Mouse (Mus musculus): ENCODE results near the gene Cfap44.
"Not testable (repeated sequence)": the region's sequence is repeated elsewhere in the genome, so short reads cannot be mapped to it uniquely, and the experiment has no call there.

Gene Cfap44

DNA sequence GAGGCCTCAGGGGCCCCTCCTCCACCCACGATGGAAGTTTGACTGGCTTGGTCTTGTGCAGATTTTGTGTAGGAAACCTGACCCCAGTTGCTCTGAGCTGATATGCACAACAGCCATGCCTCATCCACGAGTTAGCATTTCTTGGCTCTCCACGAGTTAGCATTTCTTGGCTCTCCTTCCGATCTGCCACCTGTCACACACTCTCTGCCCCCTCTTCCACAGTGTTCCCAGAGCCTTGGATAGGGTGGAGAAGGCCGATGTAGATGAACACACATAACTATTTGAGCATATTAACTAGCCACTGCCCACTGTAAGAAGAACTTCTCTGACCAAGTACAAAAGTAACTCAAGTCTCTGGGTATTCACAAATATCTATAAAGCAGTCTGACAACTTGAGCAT, 33.9 kb downstream of the Cfap44 start:
- no peak for DNase-seq (ENCODE audit: low read depth, low spot score)

DNA sequence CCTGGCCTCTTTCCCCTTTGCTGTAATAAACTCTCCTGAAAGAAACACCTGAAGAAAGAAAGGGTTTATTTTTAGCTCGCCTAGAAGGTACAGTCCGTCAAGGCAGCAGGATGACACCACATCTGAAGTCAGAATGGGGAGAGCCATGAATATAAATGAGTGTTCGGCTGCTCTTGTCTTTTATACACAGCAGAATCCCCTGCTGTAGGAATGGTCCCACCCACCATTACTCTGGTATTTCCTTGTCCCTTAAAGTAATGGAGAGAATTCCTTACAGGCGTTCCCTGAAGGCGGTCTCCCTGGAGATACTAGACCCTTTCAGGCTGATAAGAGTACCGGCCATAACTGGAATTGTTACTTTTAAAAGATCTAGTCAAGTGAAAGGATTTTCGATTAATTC, 35.4 kb downstream of the Cfap44 start:
- no peak for DNase-seq (ENCODE audit: low read depth, low spot score)

DNA sequence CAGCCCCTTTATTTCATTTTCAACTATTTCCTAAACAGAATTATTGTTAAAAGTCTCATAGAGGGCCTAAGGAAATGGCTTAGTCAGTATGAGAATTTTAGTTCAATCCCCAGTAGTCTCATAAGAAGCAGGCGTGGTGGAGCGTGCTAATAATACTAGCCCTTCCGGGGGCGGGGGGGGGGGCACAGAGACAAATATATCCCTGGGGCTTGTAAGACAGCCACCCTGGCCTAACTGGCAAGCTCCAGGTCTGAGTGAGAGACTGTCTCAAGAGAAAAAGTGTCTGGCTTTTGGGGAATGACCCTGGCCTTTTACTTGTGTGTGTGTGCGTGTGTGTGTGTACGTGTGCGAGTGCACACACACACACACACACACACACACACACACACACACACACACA, 40.3 kb downstream of the Cfap44 start:
- DNase-seq (ENCODE audit: low read depth, low spot score): no peak

DNA sequence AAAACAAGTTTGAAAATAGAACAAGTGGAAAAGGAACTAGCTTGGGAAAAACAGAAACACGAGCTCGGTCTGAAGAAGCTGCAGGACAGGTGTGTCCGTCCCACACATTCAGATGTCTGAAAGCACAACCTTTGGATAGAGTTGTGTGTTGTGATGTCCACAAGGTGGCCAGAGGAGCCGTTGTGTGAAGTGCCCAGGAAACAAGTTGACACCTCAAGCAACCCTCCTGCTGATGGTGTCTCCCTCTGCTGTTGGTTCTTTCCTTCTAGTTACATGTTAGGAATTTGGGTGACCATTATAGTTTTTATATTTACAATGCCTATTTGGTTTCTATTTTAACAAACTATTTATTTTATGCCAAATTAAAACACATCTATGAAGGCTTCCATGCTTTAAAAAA, 40.9 kb downstream of the Cfap44 start:
- DNase-seq (ENCODE audit: low read depth, low spot score): no peak

DNA sequence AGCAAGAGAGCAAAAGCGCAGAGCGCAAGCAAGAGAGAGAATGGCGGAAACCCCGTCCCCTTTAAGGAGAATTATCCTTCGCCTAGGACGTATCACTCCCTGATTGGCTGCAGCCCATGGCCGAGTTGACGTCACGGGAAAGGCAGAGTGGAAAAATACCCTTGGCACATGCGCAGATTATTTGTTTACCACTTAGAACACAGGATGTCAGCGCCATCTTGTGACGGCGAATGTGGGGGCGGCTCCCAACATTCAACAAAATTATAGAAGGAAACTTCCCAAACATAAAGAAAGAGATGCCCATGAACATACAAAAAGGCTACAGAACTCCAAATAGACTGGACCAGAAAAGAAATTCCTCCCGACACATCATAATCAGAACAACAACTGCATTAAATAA, 47.3 kb downstream of the Cfap44 start:
- not testable (repeated sequence) for DNase-seq (ENCODE audit: low read depth, low spot score)

DNA sequence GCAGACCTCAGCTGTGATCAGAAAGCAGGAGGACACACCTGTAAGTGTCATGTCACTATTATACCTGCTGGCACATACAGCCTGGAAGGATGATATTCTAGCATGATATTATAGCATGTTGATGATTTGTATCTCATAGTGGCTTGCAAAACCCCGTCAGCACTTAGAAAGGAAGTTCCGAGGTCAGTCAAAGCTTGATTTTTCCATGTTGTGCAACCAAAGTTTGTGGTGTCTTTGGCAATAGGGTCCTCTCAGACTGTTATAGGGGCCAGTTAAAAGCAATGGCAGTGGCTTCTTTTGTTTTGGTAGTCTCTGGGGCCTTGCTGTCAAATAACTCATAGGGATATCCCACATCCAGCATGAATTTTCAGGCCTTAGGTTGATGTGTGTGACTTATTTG, 63.3 kb downstream of the Cfap44 start:
- DNase-seq (ENCODE audit: low read depth, low spot score): no peak

DNA sequence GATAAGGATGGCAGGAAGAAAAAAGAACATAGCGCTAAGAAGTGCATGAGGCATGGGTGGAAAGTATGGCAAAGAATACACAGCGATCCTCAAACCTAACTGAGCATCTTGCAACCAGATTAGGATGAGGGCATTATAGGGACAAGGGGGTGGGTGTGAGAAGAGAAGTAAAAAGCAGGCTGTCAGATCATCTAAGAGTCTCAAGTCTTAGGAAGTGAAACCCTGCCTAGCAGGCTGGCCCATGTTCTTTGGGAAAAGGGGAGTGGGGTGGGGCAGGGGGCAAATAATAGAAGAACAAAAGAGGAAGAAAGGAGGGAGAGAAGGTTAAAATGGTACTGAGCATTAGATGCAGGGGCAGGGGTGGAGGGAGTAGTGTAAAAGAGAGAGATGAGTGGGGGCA, 64.2 kb downstream of the Cfap44 start:
- no peak for DNase-seq (ENCODE audit: low read depth, low spot score)

DNA sequence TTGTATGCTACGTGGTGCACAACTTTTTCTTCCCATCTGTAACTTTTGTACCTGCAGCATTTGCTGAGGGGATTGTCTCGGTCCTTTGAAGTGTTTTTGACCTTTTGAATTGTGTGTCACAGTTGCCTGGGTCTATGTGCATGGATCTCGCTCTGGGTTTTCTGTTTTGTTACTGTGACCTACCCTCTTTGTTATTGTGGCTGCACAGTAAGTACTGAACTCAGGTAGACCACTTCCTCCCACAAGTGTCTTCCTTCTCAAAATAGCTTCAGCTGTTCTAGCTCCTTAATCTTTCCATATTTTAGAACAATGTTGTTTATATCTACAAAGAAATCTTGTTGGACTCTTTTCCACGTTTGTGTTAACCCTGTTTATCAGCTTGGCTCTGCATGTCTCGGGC, 66.3 kb downstream of the Cfap44 start:
- DNase-seq (ENCODE audit: low read depth, low spot score): no peak

DNA sequence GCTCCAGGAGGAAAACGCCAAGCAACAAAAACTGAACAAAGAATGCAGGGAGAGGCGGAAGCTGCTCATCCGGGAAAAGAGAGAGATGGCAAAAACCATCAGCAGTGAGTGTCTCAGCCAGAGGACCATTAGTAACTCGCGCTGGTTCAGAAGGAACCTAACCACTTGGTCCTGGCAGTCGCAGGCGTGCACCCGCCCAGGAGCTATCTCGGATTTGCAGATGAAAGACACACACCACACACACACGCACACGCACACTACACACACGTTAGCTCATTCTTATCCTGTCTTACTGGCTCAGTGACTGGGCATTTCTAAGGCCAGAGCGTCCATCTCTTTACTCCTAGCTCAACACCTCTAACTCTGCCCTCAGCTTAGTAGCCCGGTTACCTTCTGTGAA, 80.7 kb downstream of the Cfap44 start:
- DNase-seq (ENCODE audit: low read depth, low spot score): no peak

DNA sequence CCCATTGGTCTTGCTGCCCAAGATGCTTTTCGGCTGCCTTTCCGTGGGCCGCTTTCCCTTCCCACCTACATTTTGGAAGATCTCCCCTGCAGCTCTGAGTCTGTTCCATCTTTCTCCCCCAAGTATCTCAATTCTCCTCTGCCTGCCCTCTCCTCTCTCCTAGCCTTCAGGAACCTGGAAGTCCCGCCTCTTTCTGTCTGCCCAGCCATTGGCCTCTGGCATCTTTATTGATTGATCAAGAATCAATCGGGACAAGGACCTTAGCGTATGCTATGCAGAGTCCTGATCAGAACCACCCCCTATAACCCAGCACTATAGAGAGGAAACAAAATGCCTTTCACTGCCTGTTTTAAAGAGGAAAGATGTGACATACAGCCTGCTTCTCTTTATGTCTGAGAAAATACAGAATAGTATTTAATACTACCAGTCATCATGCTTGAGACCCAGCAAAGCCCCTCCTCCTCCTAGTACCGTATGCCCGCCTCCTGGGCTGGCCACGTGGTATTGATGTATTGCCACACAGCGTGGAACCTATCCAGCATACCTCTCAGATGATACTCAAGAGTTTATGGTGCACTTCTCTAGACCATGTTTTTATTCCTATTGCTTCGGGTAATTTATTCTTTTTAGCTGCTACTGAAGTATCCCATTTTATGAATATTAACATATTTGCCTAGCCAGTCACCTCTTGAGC, 81.2 kb downstream of the Cfap44 start:
- DNase-seq (ENCODE audit: low read depth, low spot score): no peak

DNA sequence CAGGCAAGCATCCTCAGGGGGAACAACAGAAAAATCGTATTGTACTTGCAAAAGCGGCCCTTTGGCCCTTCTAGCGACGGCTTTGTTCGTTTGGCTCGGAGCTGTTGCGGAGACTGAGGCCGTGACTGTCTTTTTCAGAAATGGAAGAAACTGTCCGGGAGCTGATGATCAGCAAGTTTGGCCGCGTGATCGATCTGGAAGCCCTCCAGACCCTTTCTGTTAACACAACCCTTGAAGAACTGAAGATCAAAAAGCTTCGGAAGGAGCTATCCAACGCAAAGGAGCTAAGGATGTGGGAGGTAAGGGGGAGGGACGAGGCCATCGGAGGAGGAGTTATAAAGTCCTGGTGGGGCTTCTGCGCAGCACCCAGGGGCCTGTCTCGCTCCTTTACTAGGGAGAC, 84.2 kb downstream of the Cfap44 start:
- DNase-seq (ENCODE audit: low read depth, low spot score): no peak

DNA sequence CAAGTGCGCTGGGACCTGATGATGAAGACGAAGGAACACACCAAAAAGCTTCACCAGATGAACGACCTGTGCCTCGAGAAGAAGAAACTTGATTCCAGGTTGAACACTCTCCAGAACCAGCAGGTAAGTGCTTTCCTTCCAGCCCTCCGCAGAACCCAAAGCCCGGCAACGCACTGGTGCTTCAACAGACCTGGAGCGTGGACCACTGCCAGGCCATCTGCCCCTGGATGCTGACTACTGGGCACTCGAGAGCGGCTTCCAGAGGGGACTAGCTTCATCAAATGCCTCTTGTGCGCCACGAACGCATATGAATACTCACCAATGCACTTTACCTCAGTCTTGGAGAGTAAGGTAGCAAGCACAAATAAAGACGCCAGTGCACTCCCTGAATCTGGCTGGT, 85.3 kb downstream of the Cfap44 start:
- DNase-seq (ENCODE audit: low read depth, low spot score): no peak

DNA sequence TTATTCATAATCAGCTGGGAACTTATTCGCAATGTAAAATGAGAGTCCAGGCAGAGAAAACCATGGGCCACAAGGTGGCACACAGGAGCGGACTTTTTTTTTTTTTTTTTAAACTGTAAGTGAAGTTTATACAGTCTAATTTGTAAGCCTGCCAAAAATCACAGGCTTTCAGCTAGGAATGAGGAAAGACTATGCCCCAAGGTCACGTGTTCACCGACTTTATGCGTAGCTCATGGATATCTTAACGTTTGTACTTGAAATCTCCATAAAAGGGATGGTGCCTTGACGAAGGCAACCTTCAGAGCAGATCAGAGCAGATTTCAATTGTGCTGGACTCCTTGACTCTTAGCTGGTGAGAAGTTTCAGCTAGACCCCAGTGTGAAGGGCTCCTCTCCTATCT, 86.0 kb downstream of the Cfap44 start:
- DNase-seq (ENCODE audit: low read depth, low spot score): no peak

DNA sequence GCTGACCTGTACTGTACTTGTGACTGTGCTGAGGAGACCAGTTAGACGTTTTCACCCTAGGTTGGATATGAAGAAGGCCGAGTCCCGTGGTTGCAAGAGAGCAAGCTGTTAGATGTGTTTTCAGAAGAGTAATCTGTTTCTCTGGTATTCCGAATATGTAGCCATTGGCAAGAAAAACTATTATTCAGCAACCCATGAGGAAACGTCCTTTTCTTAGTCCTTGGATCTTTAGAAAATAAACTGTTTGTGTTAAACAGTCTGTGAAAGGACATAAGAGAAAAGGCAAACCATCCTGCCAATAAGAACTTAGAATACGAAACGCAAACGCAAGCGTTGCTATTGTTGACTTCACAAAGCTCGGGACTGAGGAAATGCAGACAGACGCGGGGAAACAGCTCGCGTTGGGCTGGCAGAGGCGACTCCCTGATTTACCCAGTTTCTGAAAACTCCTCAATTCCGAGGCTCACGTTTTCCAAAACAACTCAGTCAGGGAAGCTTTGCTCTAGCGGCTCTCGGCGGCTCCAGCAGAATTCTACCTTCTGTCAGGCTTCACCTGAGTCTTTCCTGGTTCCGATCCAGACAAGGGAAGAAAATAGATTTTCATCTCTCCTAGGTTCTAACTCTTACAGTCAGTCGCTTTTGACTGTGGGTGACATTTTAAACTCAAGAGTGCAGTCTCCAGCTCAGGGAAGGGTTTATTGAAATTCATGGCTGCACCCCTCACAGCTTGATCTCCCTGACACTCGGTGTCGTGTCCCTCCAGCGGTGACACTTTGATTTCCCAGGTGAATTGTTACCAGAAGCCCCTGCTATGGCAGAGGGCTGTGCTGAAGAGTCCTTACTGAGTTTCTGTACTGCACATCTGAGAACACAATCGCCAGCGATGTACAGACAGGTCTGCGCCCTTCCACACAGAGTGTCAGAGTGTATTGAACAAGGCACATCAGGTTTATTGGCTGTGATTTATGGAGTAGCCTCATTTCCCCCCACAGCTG, 87.3 kb downstream of the Cfap44 start:
- DNase-seq (ENCODE audit: low read depth, low spot score): no peak

DNA sequence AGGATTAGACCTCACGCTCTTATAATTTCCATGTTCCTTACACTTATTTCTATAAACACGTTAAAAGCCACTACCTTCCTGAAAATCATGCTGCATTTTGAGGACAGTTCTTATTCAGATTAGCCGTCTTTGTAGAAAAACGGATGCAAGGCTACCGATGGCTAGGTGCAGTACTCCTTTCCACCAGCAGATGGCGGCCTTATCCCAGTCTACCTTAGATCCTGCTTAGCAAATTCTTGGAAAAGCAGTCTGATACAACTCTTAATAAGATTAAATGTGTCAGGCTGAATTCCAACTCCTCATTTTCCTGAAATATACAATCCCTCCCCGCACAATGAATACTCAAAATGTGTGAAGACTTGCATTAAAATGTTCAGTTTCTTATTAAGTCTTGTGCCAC, 89.5 kb downstream of the Cfap44 start:
- DNase-seq (ENCODE audit: low read depth, low spot score): peak; percentile 84

DNA sequence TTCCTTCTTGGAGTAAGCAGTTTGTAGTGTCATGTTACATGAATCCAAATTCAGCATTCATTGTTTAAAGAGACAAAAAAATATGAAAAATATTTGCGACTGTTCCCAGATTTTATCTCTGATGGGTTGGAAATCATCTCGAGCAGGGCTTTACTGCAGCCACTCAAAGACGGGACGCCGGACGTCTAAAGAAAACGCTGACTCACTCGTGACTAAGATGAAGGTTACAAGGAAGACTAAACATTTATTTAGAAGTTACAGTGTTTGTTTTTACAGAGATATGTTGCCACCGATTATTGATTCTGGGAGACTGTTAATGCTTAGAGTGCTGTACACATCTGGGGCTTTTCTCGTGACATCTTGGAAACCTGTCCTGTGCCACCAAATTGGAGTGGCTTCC, 90.2 kb downstream of the Cfap44 start:
- no peak for DNase-seq (ENCODE audit: low read depth, low spot score)

DNA sequence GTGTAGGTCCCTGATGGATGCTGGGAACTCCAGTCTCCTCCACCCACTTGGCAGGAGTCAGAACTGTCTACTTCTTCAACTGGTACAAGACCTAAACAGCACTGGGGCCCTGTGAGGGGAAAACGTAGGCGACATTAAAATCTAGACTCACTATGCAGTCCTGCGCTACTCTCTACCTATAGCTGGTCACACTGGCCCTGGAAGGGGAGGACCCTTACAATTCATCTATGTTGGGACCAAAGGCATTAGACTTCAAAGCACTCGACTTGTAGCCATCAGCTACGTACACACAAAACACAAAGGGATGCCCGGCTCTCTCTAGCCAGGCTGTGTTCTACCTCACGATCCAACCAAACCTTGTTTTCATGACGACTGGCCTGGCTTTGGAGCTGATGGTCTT, 91.1 kb downstream of the Cfap44 start:
- DNase-seq (ENCODE audit: low read depth, low spot score): no peak

DNA sequence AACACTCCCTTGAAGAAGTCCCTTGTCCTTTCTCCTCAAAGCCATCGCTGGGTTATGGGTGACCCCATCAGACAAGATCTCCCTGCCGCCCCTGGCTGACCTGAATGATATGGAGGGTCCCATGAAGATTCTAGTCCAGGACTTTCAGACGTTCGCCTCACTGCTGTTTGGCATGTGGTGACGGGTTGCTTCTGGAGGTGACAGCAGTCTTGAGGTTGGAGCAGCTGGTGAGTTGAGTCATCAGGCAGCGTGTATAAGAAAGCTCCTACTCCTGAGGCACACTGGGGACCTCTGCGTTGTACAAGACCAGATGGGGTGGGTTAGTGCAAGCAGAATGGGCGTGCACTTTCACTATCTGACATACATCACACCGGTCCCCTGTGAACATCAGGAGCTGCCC, 92.0 kb downstream of the Cfap44 start:
- no peak for DNase-seq (ENCODE audit: low read depth, low spot score)

DNA sequence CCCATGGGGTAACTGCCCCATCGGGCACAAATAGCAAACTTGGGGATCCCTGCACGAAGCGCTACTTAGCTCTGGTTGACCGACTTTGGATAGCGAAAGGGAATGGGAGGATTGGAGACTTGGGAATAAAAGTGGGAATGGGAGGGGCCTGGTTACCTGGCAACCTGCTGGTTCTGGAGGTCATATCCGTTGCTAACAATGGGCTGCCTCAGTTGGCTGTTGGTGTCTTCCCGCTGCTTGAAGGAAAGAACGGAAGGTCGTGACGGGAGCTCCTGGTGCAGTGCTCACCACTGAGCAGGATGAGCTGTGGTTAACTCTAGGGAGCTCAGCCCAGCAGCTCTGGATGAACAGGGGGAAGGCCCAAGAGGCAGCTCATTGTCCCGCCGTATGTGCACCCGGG, 92.6 kb downstream of the Cfap44 start:
- no peak for DNase-seq (ENCODE audit: low read depth, low spot score)

DNA sequence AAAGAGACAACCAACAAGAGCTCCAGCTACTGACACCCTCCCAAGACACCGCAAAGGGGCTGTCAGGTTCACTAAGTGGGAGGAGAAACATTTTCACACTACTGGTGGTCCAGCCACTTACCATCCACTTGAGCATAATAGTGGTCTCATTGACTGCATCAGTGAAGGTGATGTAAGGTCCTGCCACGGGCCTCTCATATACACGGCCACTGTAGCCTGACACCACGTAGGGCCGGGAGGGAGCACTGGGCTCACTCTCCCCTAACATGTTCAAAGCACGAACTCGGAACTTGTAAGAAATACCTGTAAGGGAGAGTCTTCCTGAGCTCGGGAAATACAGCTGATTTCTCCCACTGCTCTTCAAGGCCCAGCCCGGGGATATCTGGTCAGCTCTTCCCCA, 96.5 kb downstream of the Cfap44 start:
- DNase-seq (ENCODE audit: low read depth, low spot score): no peak

DNA sequence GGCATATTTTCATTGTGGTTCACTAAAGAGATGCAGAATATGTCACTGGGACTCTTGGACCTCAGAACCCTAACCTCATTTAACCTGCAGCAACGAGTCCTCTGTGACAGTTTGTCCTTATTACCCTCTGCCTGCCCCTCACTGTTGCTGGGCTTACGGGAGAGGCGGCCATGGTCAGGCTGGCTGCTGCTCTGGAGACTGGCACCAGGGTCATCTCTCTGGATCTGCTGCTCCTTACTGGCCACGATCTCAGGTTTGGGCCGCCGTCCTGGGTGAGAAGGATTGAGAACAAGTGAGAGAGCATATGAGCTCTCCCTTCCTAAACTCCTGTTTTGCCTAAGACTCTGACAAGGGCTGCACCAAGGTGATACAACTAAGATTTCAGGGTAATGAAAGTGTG, 97.6 kb downstream of the Cfap44 start:
- DNase-seq (ENCODE audit: low read depth, low spot score): no peak

DNA sequence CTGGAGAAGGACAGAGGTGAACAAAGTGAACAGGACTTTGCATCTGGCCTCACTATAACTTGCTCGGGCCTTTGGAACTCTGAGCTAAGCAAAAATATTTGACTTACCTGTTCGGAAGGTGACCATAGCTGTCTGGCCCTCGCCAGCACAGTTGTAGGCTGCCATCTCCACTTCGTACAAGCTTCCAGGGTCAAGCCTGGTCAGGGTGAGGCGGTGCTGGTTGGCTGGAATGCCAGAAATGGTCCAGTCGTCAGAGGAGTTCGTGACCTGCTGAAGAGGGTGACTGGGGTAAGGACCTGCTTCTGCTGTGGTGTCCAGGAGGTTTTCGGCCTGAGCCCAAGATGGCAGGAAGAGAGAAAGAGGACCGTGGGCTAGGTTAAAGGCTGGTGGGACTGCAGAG, 98.1 kb downstream of the Cfap44 start:
- no peak for DNase-seq (ENCODE audit: low read depth, low spot score)

DNA sequence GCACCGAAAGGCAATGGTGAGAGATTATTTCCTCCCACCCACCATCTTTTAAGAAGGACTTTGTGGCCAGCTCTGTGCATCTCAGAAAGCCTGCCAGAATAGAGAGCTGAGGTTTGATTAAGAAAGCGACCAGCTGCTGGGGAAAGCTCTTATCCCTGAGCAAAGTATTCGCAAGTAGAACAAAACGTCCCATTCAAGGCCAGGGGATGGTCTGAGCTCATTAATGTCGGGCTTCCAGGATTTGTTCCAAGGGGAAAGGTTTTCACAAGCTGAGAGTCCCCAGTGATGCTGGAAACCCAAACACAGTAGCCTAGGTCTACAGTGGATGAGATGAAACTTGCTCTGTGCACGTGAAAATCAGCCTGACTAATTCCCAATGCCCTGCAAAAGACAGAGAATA, 99.3 kb downstream of the Cfap44 start:
- DNase-seq (ENCODE audit: low read depth, low spot score): no peak

All from forelimb bud, embryonic 11.5 days (tissue).